Mouse (Mus musculus) lung, adult 2 months (tissue): ENCODE measurements around the gene 3830406C13Rik.

Source experiments
- CTCF ChIP-seq: fragments of 200-500 bp; IDR thresholded peaks from 2 replicates; pipeline ENCODE4 v1.5.1; 2011; ENCODE audit warnings: mild to moderate bottlenecking, low read length, control low read depth; ENCODE audit not compliant: insufficient read depth
- POLR2A ChIP-seq: fragments of 200-500 bp; IDR thresholded peaks from 2 replicates; pipeline ENCODE4 v1.6.1; 2011; ENCODE audit warnings: low read depth, mild to moderate bottlenecking, control low read depth, low read length, borderline replicate concordance; ENCODE audit errors: extremely low read depth

- no peak for TF ChIP-seq CTCF
- no peak for TF ChIP-seq POLR2A
These were observed 49.6 kb downstream of the 3830406C13Rik start for GRCm38 (mm10) chr14:12333622-12334021.
